Mouse (Mus musculus): ENCODE data around the gene Cyp1b1.

The Cyp1b1 gene

DNA sequence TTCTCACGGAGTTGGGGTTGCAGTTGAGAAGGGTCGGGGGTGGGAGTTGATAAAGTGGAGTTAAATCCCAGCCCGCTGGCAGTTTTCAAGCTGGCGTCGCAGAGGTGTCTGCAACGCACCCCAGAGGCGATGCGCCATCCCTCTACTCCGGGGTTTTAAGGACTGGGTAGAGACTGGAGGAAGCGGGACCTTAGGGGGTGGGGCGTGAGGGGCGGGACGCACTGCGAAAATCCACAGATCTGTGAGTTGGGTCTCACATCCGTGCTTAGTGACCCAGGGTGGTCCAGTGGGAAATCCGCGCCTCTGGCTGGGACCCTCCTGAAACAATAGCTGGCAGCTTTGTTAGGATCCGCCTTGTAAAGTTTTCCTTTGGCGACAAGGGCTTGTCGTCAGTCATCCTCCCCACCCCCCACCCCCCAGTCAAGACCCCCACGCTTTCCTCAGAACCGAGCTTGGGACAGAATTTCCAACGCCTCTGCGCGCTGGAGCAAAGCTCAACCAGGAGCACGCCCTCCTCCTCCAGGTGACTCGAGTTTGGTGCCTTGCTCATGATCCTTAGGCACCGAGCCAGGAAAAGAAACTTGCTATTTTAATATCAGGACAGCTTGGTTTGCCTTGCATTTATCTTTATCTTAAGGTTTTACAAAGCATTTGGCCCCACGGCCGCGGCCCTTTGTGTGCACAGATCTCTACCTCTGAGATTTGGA is at the start of gene Cyp1b1:
Gene Cyp1b1 (minus strand): TSS at position 131 of the 707 bp plus-strand sequence.
- DNase-seq (ENCODE audit: low spot score) = no peak

DNA sequence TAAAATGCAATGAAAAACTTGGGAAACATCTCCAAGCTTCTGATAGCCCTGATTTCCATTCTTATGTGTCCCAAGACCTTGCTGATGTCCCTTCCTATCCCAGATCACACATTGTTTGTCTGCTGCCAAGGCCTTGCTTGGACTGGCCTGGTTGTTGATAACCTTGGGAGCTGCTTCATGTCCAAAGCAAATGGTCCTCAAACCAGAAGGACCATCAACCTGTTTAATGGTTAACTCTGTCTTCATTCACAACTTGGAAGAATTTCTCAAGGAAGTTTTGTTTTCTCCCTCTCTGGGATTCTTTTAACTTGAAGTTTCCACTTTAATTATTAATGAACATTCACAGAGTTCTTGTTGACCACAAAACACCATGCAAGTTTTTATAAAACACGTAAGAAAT is 47.0 kb upstream of the Cyp1b1 start:
- no peak for DNase-seq (ENCODE audit: low spot score)

DNA sequence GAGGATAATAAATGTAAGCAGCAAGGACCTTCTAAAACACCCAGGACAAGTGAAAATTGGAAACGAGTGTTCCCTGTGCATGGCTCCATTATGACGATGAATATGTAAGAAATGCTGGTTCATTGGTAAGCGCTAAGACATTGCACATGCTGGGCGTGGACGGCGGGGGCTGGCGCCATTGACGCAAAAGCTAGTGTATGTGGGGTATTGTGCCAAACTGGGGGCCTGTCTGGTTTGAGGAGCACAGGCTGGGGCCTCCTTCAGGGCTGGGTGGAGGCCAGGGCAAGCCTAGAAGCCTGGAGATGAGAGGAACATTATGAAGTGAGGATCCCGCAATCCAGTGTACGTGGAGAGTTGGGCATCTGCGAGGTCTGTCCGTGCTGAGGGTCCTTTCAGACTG is 39.0 kb upstream of the Cyp1b1 start:
- DNase-seq (ENCODE audit: low spot score) = no peak

DNA sequence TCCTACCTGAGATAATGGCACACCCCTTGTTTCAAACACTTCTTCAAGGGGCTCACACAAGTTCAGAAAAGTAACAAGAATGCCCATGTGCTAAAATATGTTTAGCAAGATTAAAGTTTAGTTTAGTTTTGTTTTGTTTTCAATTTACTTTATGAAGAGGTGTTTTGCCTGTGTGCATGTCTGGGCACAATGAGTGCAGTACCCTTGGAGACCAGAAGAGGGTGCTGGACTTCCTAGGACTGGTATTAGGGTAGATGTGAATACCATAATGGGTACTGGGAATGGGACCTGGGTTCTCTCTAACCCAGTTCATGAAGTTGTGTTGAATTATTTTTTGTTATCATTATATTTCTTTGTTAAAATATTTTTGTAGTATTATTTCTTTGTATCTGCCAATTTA is 38.0 kb upstream of the Cyp1b1 start:
- DNase-seq (ENCODE audit: low spot score) = no peak

DNA sequence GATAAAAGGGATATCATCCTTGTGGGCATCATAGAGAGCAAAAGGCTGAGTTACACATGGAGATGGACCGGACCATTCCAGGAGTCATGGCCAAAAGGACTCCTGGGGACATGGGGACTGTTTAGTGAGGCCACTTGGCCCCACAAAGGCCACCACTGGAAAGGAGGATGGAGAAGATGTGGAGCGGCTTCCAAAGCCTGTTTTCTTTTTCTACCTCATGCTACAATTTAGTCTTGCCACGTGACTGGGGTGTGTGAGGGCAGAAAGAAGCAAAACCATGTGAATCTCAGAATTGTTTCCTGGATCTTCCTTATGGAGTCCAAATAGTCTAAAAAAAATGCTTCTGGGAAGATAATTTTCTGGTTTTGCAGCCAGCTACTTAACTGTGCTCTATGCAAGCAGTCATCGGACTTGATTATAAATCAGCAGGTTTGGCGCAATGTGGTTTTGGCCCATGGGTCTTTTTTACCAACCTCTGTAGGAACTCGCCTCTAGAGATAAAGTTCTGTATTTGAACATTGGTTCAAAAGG is 36.9 kb upstream of the Cyp1b1 start:
- DNase-seq (ENCODE audit: low spot score) = no peak

DNA sequence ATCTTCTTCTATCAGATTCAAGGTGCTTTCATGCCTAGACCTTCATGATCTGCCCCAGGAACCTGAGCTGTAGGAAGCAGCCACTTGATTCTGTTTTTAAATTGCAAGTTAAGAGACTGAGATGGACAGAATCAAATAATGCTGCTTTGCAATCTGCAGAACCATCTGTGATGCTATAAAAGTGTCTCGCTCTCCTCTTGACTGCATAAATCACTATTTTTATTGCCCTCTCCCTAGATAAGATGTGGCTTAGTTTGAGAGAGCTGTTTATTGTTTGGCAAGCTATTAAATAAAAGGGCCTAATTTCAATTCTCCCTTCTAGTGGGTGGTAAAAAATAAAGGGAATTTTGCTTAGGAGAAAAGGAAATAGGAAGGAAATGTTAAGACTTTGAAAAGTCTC is 34.8 kb upstream of the Cyp1b1 start:
- DNase-seq (ENCODE audit: low spot score) = no peak

DNA sequence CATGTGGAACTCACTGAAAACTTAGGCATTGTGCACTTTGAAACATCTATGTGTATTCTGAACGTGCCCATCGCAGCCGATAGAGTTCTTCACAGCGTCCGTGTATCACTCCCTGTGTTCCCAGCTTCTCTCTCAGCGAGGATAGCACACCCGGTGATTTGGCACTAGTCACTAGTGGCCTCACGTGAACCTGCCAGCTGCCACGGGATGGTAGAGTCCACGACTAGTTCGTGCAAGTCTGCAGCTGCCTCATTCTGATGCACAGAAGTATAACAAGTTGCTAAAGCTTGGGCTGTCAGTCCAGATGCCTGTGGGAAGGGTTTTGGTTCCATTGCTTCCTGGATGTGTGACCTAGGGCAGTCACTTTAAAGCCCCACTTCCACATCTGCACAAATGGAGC is 32.1 kb upstream of the Cyp1b1 start:
- no peak for DNase-seq (ENCODE audit: low spot score)

DNA sequence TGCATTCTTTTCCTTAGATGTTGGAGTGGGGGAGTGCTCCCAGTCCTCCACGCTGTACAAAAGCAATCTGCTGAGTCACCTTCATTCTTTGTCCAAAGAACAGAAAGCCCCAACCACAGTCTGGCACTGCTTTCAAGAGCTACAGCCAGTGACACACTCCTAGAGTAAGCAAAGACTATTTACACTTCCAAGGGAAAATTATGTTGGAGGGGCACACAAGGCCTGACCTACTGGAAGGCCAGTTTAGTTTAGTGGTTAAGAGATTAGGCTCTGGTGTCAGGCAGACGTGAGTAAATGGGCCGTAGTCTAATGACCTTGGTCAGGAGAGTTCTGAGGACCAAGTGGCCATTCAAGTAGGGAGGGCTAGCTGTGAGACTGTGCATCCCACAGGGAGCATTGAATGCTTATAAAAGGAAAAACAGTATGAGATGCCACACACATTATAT is 31.3 kb upstream of the Cyp1b1 start:
- DNase-seq (ENCODE audit: low spot score) = no peak

DNA sequence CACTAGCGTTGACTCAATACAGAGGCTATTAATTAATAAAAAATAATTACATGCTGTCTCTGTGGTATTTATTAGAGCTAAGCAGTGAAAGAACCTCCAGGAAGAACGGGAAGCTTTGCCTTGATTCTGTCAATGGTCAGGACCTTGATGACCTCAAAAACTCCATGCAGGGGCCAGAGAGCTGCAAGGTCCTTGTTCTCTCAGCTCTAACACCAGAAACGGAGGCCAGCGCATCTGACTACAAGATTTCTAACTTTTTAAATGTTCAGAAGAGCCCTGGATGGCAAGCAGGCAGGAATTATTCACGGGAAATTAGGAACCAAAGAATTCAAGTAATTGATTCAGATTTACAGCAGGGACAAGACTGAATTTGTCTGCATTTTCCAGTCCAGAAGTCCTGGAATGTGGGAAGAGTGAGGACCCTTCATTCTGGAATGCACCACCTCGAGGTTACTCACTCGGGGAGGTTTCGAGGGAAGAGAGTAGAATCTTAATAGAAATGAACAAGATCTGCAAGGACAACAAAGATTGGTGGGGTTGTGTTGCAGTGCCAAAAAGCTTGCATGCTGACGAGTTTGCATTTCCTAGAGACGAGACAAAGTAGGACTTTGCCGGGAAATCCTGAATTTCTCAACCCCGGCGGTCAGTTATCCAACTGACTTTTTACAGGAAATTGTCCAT is 30.3 kb upstream of the Cyp1b1 start:
- DNase-seq (ENCODE audit: low spot score) = no peak

DNA sequence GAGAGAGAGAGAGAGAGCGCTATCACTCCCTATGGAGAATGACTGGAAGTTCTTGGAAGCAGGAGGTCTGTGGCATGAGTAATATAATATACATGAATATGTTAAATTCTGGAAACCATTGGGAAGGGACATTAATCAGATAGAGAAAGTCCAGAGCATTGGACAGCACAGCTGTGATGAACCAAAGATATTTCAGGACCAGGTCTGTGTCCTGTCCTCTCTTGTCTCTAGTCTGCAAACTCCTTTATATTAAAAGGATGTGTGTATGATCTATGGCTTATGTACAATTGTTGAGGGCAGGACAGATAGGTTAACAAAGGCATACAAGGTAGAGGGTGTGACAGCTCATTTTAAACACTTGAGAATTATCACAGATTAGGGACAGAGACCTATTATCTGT is 28.6 kb upstream of the Cyp1b1 start:
- DNase-seq (ENCODE audit: low spot score) = no peak

DNA sequence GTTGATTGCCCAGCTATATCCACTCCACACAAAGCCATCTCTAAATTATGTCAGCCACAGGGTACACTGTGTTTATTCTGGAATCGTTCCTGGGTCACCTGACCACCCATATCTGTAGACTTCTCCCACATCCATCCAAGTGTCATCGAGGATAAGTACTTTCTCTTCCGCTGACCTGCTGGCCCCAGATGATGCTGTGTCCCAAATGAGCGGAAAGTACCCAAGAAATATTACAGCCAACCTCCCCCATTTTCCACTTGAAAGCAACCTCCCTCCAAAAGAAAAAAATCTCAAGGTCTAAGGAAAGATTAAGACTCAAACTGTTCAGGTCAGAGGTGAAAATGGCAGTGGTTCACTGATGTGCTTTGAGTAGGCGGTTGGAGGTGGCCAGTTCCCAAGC is 27.8 kb upstream of the Cyp1b1 start:
- DNase-seq (ENCODE audit: low spot score) = no peak

DNA sequence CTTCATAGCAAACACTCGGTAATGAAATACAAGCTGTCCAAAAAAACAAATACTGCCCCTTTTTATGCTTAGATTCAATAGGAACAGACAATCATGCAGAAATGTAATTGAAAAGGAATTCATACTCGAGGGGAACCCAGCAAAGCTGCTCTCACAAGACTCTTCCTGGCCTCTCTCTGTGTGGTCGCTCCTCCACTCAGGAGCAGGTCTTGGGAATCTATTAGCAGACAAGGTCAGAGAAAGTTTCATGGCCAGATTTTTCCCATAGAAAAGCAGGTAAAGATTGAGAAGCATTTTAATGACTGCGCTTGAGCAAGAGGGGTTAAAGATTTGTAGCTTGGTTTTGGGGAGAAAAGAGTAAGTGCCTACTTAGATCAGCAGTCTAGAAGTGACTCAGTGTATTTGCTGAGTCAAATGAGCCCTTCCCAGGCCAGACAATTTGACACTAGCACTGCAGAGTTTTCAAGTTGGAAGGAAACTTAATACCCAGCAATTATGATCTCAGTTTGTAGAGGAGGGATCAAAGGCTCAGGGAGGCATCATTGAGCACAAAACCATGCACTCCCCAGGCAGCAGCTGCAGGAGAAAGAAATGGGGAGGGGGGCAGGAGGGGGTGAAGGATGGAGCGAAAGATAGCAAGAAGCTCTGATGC is 24.1 kb upstream of the Cyp1b1 start:
- no peak for DNase-seq (ENCODE audit: low spot score)

DNA sequence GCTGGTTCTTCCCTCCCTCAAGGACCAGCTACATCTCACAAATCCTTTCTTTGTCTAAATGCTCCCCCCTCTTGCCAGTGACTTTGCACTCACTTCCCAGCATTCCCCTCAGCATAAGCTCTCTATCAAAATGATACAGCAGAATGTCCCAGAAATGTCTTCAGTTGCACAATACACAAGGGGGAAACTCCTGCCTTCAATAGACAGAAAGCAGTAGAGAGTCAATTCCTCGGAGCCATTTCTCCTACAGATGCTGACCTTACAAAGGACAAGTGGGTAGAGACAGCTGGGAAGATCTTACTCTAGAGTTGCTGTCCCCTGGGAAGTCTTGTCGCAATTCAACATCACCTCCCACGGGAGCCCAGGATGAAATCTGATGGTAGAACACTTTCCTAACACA is 22.7 kb upstream of the Cyp1b1 start:
- DNase-seq (ENCODE audit: low spot score) = no peak

DNA sequence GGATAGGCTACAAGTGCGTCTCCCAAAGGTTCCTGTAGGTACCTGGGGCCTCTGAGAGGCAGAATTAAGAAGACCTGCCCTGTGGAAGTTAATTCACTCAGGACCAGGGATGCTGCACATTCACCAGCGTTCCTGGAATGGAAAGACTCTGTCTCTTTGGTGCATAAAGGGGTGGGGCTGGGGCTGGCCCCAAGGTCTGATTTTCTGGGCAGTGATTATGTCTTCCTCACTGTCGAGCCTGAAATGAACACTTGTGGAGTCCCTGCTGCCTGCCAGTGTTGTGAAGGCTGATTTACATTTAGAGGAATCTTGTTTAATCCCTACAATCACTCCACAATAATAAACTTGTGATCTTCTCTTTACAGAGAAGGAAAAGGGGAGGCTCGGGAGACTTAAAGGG is 18.2 kb upstream of the Cyp1b1 start:
- DNase-seq (ENCODE audit: low spot score) = no peak

DNA sequence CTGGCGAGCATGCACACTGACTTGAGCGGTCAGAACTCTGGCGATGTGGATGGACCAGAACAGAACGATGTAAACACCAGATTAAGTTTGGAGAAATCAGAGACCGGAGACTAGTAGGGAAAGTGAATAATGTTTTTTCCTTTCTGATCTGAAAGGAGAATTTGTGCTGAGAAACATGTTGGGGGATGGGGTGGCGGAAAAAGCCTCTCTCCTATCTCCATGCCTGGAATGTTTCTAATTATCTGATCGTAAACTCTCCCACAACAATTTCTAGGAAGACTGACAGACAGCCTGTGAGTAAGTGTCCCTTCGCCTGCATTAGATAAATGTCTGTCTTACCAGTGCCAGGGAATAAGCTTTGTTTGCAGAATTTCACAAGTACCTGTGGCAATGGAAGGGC is 16.1 kb upstream of the Cyp1b1 start:
- DNase-seq (ENCODE audit: low spot score) = no peak

DNA sequence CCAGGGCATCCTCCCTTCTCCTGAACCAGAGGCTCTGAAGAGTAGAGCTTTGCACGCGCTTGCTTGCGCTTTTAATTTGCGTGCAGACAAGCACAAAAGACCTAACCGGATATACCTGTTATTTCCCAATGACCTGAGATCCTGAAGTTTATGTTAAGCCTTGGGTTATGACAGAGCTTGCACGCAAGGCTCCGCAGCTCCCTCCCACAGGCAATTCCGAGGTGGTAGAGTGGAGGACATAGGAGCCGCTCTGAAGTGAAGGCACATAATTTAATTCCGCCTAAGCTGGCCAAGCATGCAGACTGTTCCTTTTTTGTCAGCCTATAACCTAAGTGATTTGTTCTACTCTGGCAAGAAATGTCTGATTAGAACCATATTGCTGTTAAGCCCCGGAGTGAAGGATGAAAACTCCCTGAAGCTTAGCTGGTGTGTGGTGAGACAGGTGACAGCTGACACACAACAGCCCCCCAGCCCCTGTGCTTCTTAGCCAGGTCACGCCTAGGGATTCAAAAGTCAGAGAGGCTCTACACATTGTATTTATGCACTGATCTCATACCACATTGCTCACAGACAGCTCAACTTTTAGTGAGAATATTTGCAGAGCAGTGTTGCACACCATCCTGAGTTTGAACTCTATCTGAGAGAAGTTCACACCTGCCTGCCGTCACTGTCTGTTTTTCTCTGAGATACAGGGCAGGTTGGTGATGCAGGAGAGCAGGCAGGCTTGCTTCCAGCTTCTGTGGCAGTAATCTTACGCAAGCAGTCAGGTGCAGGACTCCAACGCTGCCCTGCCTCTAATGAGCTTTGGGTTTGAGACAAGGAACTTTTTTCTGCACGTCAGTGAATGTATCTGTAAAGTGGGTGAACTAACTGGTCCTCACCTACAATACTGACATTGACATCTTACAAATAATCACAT is 14.0 kb upstream of the Cyp1b1 start:
- no peak for DNase-seq (ENCODE audit: low spot score)

DNA sequence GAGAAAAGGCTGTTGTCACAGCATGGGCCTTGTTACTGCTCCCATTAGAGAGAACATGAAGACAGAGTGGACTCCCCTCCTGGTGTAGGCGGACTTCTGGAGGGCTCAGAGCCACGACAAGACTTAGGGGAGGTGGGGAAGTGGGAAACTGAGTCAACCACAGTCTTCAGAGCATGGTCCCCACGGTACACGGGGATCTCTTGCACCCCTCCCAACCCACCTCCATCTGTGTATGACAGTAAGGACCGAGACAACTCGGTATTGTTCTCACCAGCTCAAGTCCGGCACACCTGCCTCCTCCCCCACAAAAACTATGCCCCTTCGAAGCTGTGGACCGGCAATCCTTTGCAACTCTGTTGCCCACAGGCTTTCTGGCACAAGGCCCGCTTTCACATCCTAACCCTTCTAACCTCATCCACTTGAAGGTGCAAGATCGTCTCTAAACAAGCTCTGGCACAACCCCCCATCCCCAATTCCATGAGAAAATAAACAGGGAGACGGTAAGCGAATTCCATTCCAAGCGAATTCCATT is 13.3 kb upstream of the Cyp1b1 start:
- no peak for DNase-seq (ENCODE audit: low spot score)

DNA sequence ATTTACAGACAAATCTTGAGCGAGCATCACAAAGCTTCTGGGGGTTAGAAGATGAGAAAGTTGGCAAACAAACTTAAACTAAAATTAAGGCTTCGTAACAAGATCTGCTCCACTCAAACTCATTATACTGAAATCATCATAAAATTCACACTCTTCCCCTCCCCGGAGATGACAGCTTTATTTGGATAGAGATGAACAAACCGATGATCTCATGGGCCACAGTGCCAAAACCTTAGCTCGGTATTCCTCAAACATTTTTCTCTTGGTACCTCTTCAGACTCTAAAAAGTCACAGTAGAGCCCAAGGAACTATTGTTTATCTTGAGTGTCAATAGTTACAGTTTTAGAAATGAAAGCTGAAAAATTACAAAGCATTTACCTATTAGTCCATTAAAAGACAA is 11.8 kb upstream of the Cyp1b1 start:
- no peak for DNase-seq (ENCODE audit: low spot score)

DNA sequence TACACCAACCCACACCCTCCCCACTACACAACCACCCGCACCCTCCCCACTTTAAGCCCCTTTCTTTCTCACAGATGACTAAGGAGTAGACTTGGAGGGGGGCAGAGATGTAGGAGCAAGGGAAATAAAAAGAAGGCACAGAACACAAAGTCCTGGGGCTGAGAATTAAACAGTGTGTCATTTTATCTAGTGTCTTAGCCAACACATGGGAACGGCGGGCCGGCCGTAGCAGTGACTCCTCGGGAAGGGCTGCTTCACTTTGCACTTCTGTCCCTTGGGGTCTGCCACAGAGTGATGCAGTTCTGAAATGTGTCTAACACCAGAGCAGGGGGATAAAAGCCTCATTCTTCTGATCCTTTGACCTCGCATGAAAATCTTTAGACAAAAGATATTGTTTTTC is 5.8 kb upstream of the Cyp1b1 start:
- DNase-seq (ENCODE audit: low spot score) = no peak

DNA sequence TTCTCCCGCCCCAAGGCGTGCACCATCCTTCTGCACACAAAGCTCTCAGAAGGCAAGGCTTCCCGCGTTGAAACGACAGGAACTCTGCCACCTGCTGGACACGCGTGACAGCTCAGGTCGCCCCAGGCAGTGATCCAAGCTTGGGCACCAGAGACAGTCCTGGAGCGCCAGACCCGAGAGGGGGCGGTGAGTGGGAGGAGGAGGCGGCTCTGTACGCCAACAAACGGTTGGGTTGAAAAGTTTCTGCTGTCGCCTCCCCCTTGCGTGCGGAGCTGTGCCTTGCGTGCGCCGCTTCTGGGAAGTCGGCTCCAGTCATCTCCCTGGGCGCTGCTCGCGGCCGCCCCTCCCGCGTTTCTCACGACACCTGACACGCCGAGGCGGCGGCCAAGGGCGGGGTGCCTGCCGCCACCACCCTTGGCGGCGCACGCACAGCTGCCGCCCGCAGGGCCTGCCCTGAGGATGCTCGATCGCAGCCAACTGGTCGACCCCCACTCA is 835 bp upstream of the Cyp1b1 start:
- DNase-seq (ENCODE audit: low spot score) = peak; percentile 77

DNA sequence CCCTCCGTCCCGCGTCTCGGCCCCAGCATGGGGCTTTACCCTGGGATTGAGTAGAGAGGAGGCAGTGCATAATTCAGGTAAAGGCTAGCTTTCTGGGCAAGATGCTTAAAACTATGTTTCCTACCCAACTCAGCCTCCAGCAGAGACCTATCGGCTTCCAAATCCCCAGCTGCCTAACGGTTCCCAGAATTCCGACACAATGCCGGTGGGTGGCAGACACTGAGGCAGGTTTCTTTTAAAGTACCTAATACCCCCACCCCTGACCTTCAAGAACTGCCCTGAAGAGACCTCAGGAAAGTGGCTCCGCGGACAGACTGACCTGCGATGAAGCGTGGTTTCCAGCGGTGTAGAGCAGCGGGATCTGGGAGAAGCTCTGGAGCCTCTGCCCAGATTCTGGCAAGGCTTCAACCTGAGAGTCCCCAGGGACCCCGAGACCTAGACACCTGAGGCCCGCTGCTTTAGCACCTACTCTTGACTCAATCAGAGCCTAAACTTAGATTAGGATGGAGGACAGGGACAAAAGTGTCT is 429 bp downstream of the Cyp1b1 start:
- DNase-seq (ENCODE audit: low spot score) = no peak
